Mouse (Mus musculus) E14TG2a.4 (cell line): ENCODE data around the gene Stxbp5.

Experiments
- CTCF ChIP-seq: conservative IDR thresholded peaks from 2 replicates; pipeline ENCODE4 v1.5.1; 2014; ENCODE audit warnings: low read length
- POU5F1 ChIP-seq: IDR thresholded peaks from 2 replicates; pipeline ENCODE4 v1.6.1; 2014; ENCODE audit warnings: low read length, borderline replicate concordance

DNA sequence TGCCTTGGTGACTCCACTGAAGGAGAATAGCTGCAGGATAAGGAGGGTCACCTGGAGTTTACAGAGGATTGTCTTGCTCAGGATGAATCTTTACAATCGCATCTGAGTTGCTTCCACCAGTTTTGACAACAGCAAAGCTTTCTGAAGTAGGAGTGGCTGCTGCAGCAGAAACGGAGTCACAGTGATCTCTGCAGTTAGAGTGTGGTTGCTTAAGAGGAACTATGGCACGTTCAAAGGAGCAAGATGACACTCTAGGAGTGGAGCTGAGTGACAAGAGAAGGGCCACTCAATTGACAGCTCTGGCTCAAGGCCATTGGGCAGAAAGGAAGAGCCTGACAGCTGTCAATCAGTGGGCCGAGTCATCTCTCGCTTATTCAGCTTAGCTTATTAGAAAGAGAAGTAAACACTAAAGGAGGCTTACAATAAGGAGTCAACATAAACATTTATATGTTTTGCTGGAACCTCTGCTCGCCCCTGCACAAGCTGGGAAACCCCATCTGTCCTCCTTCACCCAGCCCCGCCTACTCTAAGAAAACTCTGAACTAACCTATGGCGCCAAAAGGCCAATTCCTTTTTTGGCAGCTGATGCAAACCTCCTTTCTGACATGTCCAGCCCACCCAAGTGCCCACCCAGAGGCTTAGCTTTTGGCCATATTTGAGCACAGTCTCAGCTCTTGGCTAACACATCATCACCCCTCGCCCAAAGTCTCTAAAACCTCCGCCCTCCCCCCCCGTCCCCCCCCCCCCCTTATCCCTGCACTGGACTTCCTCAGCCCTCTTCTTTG lies 178.2 kb downstream of the Stxbp5 start:
- TF ChIP-seq POU5F1 (no peak), CTCF (no peak)
